11 mouse cellular contexts compared by ENCODE assay signal in genomic region chr6:112899711-112900110, GRCm38 (mm10). TPM values are rescaled to one million over a fixed set of nuclear protein-coding genes. Genes with fewer than 3 reads are reported as not detected.
DNase-seq lines count a peak whose midpoint lies in the region; ATAC-seq and TF ChIP-seq lines count a peak whose summit lies in the region.
"Had no signal": no experiment of that assay in that cellular context is flagged by ENCODE, and none has a peak within 500 bp of the region (broad histone marks: within the 10 kb centered on the region; RNA-seq: fewer than 3 reads in every experiment).

No protein-coding gene starts in this region.

- TF ChIP-seq CTCF in hindbrain, postnatal 0 days (IDR thresholded peaks at IDR 0.05; ENCODE audit: low read depth) = 0 out of 2 replicates have a peak, but pooled peaks have one; percentile 6

- peak overlapping the region; percentile 98 for H3K27ac ChIP-seq in forebrain, embryonic 11.5 days (ENCODE audit: low read depth, low read length)
- peak overlapping the region; percentile 59 for H3K27ac ChIP-seq in hindbrain, postnatal 0 days
- H3K27ac ChIP-seq: heart, embryonic 15.5 days; kidney, embryonic 15.5 days; liver, embryonic 12.5 days had no signal

- no peaks in the 10 kb centered on the region for H3K9me3 ChIP-seq in forebrain, embryonic 11.5 days (ENCODE audit: control insufficient read depth, low read length)
- H3K9me3 ChIP-seq in hindbrain, postnatal 0 days (ENCODE audit: low read length) = no peaks in the 10 kb centered on the region
- H3K9me3 ChIP-seq: heart, embryonic 15.5 days; kidney, embryonic 15.5 days; liver, embryonic 12.5 days had no signal

- H3K9ac ChIP-seq in forebrain, embryonic 11.5 days (ENCODE audit: low read length) = no peak overlapping the region
- no peak overlapping the region for H3K9ac ChIP-seq in hindbrain, postnatal 0 days (replicated peaks; ENCODE audit: low read length)
- H3K9ac ChIP-seq: heart, embryonic 15.5 days; kidney, embryonic 15.5 days; liver, embryonic 12.5 days had no signal

- H3K4me2 ChIP-seq in forebrain, embryonic 11.5 days (ENCODE audit: low read depth, low read length, severe bottlenecking) = peak overlapping the region; percentile 33; the same call in 1 of the 2 replicates
- H3K4me2 ChIP-seq in hindbrain, postnatal 0 days (ENCODE audit: low read depth, low read length) = no peak overlapping the region
- H3K4me2 ChIP-seq: heart, embryonic 15.5 days; kidney, embryonic 15.5 days; liver, embryonic 12.5 days had no signal

- ATAC-seq in forebrain, embryonic 11.5 days (replicated peaks; ENCODE audit: low FRiP score) = no peak
- no peak for ATAC-seq in hindbrain, postnatal 0 days
- no peak for ATAC-seq in inflammation-experienced regulatory T-cells, adult 6 months
- ATAC-seq: liver, embryonic 12.5 days had no signal

- WGBS in forebrain, embryonic 11.5 days = 41% methylated on average over 1 of the region's 1 CpGs
- 0% methylated on average over 1 of the region's 1 CpGs for WGBS in hindbrain, postnatal 0 days

- peaks cover 63% of the 10 kb centered on the region for H3K4me1 ChIP-seq in forebrain, embryonic 11.5 days (replicated peaks; ENCODE audit: control insufficient read depth, insufficient read depth, low read length)
- H3K4me1 ChIP-seq in hindbrain, postnatal 0 days (ENCODE audit: insufficient read depth, low read length) = peaks cover 49% of the 10 kb centered on the region

- DNase-seq in ovary, adult 18-20 months (ENCODE audit: low spot score) = peak; percentile 66
- DNase-seq in ovary, postnatal 14 days (ENCODE audit: low spot score) = no peak
- no peak for DNase-seq in forebrain, embryonic 11.5 days (ENCODE audit: low spot score)
- DNase-seq in hindbrain, postnatal 0 days (ENCODE audit: low spot score) = peak; percentile 59
- DNase-seq in testis, postnatal 14 days (ENCODE audit: low spot score) = peak; percentile 52
- no peak for DNase-seq in layer of hippocampus, postnatal 10 days (ENCODE audit: low spot score in 2 of 2)

- no peaks in the 10 kb centered on the region for H3K27me3 ChIP-seq in forebrain, embryonic 11.5 days (ENCODE audit: control insufficient read depth, insufficient read depth, low read length)
- H3K27me3 ChIP-seq in hindbrain, postnatal 0 days (ENCODE audit: insufficient read depth, low read length) = no peaks in the 10 kb centered on the region
- H3K27me3 ChIP-seq: heart, embryonic 15.5 days; kidney, embryonic 15.5 days; liver, embryonic 12.5 days had no signal

- H3K36me3 ChIP-seq in forebrain, embryonic 11.5 days (ENCODE audit: control insufficient read depth, insufficient read depth, low read length) = no peaks in the 10 kb centered on the region
- H3K36me3 ChIP-seq in hindbrain, postnatal 0 days (ENCODE audit: insufficient read depth, low read length) = no peaks in the 10 kb centered on the region
- H3K36me3 ChIP-seq: heart, embryonic 15.5 days; kidney, embryonic 15.5 days; liver, embryonic 12.5 days had no signal

- no peak overlapping the region for H3K4me3 ChIP-seq in forebrain, embryonic 11.5 days (ENCODE audit: low read depth, low read length)
- H3K4me3 ChIP-seq in hindbrain, postnatal 0 days (ENCODE audit: low read length) = no peak overlapping the region
- H3K4me3 ChIP-seq: erythroblast, embryonic 14.5 days; heart, embryonic 15.5 days; kidney, embryonic 15.5 days; liver, embryonic 12.5 days had no signal

RNA-seq across cellular contexts. Expression of gene Srgap3, which starts 47.4 kb away (rescaled TPM):
- polyA plus RNA-seq in forebrain, embryonic 11.5 days (2014; fragmentation: Nextera tagmentation; extraction: Ambion mirVana) = 37.8 and 38.5 TPM in 2 replicates
- 49.4 and 55.8 TPM in 2 replicates for total RNA-seq in hindbrain, postnatal 0 days (2014; rRNA removed)
- polyA plus RNA-seq in hindbrain, postnatal 0 days (2015; fragmentation: Nextera tagmentation; extraction: Ambion mirVana) = 20.6 and 23.7 TPM in 2 replicates
- under 1 TPM; 0.20 to 0.90 (median 0.68) TPM for polyA plus RNA-seq in inflammation-experienced regulatory T-cells, adult 6 months (2017; shearing (Covaris generic))
- 100 to 1,000 TPM; 256 to 268 TPM for total RNA-seq in layer of hippocampus, postnatal 10 days (2021)

Comparison
In these comparisons a context has a peak if more than half of its experiments do, and no peak if none do; other contexts are left out.
1. DNase-seq: peak in ovary, adult 18-20 months (single experiment), hindbrain, postnatal 0 days (single experiment) and testis, postnatal 14 days (single experiment); none in ovary, postnatal 14 days (single experiment), forebrain, embryonic 11.5 days (single experiment) and layer of hippocampus, postnatal 10 days (0 of 2).
2. RNA of gene Srgap3, which starts 47.4 kb away (polyA plus RNA-seq): 37.8 to 38.5 TPM in forebrain, embryonic 11.5 days and 20.6 to 23.7 TPM in hindbrain, postnatal 0 days; 0.20 to 0.90 TPM in inflammation-experienced regulatory T-cells, adult 6 months; every median in the first group is over 10 times any median in the second.